Mouse (Mus musculus) layer of hippocampus, postnatal 36 days (tissue): ENCODE results near the gene Scarb1. TPM values are rescaled to one million over a fixed set of nuclear protein-coding genes. Genes with fewer than 3 reads are reported as not detected.

Experiments used
- DNase-seq, 2 experiments: peaks; one replicate each; pipeline ENCODE4 v3.0.0; 2022
- total RNA-seq, 2 experiments: library from RNA; stranded (reverse); gene quantifications; 2 replicates each; pipeline ENCODE4 v1.2.3; 2021

Scarb1 gene
- total RNA-seq, 2 experiments from 2014 or later: 32.1 to 32.8 TPM

- no peak for DNase-seq
Measured at GRCm38 (mm10) chr5:125235398-125235797, 105.5 kb downstream of the Scarb1 start.

- DNase-seq: no peak
Measured at GRCm38 (mm10) chr5:125234399-125234798, 106.5 kb downstream of the Scarb1 start.

- no peak for DNase-seq
Measured at GRCm38 (mm10) chr5:125233478-125233877, 107.4 kb downstream of the Scarb1 start.

GRCm38 (mm10) chr5:125232443-125232979 is 108.4 kb downstream of the Scarb1 start:
- no peak for DNase-seq

- no peak for DNase-seq
Measured at GRCm38 (mm10) chr5:125230463-125230862, 110.4 kb downstream of the Scarb1 start.

- no peak for DNase-seq
Measured at GRCm38 (mm10) chr5:125229097-125229496, 111.8 kb downstream of the Scarb1 start.

GRCm38 (mm10) chr5:125227699-125228098 is 113.2 kb downstream of the Scarb1 start:
- DNase-seq: no peak

Other genes with a start within 250 kb of the Scarb1 start
- gene Ncor2, start 161.9 kb downstream of the Scarb1 start, total RNA-seq: 100 to 1,000 TPM; 266 to 300 TPM
- gene Gm10382, start 48.2 kb upstream of the Scarb1 start, total RNA-seq: not detected
- 100 to 1,000 TPM; 766 to 814 TPM for gene Ubc, start 49.1 kb upstream of the Scarb1 start, total RNA-seq
- 10 to 100 TPM; 12.2 to 12.7 TPM for gene Dhx37, start 93.0 kb upstream of the Scarb1 start, total RNA-seq
- gene Bri3bp, start 100.5 kb upstream of the Scarb1 start, total RNA-seq: 100 to 1,000 TPM; 105 to 106 TPM
- gene Aacs, start 134.7 kb upstream of the Scarb1 start, total RNA-seq: 10 to 100 TPM; 53.9 to 56.1 TPM
- gene Tmem132b, start 190.7 kb upstream of the Scarb1 start, total RNA-seq: 100 to 1,000 TPM; 114 to 131 TPM